ENCODE assay signal across 13 mouse cellular contexts in the genomic region with DNA sequence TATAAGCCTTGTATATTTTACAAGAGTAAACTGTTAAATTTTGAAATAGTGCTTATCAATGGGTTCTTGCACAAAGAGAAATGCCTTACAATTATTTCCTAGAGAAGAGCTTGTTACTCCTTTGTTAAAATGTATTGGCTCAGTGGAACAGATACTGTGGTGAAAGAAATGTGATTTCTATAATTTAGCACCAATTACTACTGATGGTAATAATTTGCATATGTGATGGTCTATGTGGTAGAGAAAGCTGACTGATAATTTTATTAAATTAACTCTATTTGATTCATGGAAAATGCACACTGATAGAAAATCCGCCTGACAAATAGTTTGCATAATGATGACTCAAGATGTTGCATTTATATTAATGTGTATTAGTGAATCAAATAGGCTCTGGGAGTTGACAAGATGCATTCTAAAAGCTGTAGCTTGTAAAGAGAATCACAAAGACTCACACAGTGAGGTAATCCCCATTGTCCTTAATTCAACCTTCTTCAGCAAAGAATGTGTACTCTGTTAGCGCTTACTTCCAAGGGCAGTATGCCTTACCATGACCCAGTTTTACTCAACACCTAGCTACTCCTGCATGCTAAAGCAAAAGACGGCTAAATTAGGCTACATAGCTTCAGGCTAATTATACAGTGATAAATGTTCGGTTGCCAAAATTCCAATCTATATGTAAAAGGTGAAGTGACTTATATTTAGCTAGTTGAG.
"Had no signal": no experiment of that assay in that cellular context is flagged by ENCODE, and none has a peak within 500 bp of the region (broad histone marks: within the 10 kb centered on the region; RNA-seq: fewer than 3 reads in every experiment).

No protein-coding gene starts in this region.

- H3K9ac ChIP-seq: kidney, embryonic 15.5 days; limb, embryonic 15.5 days; liver, embryonic 12.5 days; lung, embryonic 14.5 days; midbrain, embryonic 12.5 days had no signal

- ATAC-seq: liver, embryonic 12.5 days had no signal

- H3K9me3 ChIP-seq: kidney, embryonic 15.5 days; limb, embryonic 15.5 days; liver, embryonic 12.5 days; megakaryocyte, embryonic 14.5 days; midbrain, embryonic 12.5 days had no signal

- H3K4me3 ChIP-seq: kidney, embryonic 15.5 days; left cerebral cortex, adult 2 months; limb, embryonic 15.5 days; liver, embryonic 12.5 days; megakaryocyte, embryonic 14.5 days; midbrain, embryonic 12.5 days had no signal

- H3K36me3 ChIP-seq: kidney, embryonic 15.5 days; limb, embryonic 15.5 days; liver, embryonic 12.5 days; midbrain, embryonic 12.5 days had no signal

- H3K27ac ChIP-seq: kidney, embryonic 15.5 days; left cerebral cortex, adult 2 months; limb, embryonic 15.5 days; liver, embryonic 12.5 days; macrophage; midbrain, embryonic 12.5 days; stomach, postnatal 0 days had no signal

- H3K27me3 ChIP-seq: kidney, embryonic 15.5 days; limb, embryonic 15.5 days; liver, embryonic 12.5 days; megakaryocyte, embryonic 14.5 days; midbrain, embryonic 12.5 days had no signal

- H3K4me1 ChIP-seq: kidney, embryonic 15.5 days; limb, embryonic 15.5 days; liver, embryonic 12.5 days; megakaryocyte, embryonic 14.5 days; midbrain, embryonic 12.5 days had no signal

- H3K4me2 ChIP-seq: kidney, embryonic 15.5 days; limb, embryonic 15.5 days; liver, embryonic 12.5 days; lung, embryonic 14.5 days; midbrain, embryonic 12.5 days had no signal

- DNase-seq: kidney, adult 2 months; kidney, postnatal 14 days; lung, embryonic 14.5 days; lung, postnatal 10 days; thymus, postnatal 4 days had no signal
